Mouse (Mus musculus): ENCODE measurements around the gene Kif4. TPM values are rescaled to one million over a fixed set of nuclear protein-coding genes. Genes with fewer than 3 reads are reported as not detected.

The Kif4 gene
- total and polyA plus RNA-seq, 3 experiments = 24.0 to 34.6 (median 29.5) TPM

GRCm38 (mm10) chrX:100774341-100774811, 148.8 kb downstream of the Kif4 start:
- Histone ChIP-seq H3K79me2 (replicated peaks; ENCODE audit: control insufficient read depth, extremely low read depth, insufficient read depth, poor library complexity, severe bottlenecking) (no peaks in the 10 kb centered on the region), H3K27ac (ENCODE audit: insufficient read depth, low read depth) (peak overlapping the region; percentile 28; the same call in 1 of the 2 replicates), H3K27me3 (replicated peaks) (no peaks in the 10 kb centered on the region), H3K36me3 (replicated peaks in 1 of 2; ENCODE audit: control insufficient read depth in 1 of 2, insufficient read depth in 1 of 2, low read length in 1 of 2) (peaks cover 0 to 8% of the 10 kb centered on the region in 2 experiments), H3K9me3 (replicated peaks; ENCODE audit: low read length) (no peaks in the 10 kb centered on the region), H3K4me2 (ENCODE audit: insufficient read depth, low read depth, poor library complexity, severe bottlenecking) (peak overlapping the region; percentile 22), H3K4me3 (replicated peaks in 1 of 3; ENCODE audit: low read depth in 2 of 3, low read length in 2 of 3, poor library complexity in 1 of 3) (peak overlapping the region; percentile 41 to 69 (median 60)), H3K4me1 (ENCODE audit: control insufficient read depth in 1 of 2, insufficient read depth in 2 of 2) (peaks cover 3 to 5% of the 10 kb centered on the region in 2 experiments; a peak in 1 of 4 replicates), H3K9ac (ENCODE audit: insufficient read depth, low read depth) (peak overlapping the region; percentile 68)
- dilution Hi-C loops (cut with MboI; ENCODE audit: extremely low pct_ligation_motif_present, extremely low pct_unique_long_range_greater_than_20kb, low sequenced_read_pairs) = no loop called here
- peak; percentile 59 for DNase-seq (ENCODE audit: extremely low read depth)
- in situ Hi-C loops (cut with MboI; ENCODE audit: low pct_ligation_motif_present, low pct_unique_long_range_greater_than_20kb, low sequenced_read_pairs) = no loop called here
- TF ChIP-seq RAD21 (IDR thresholded peaks at IDR 0.05; ENCODE audit: low read depth, low read length) = peak; percentile 34
- TF ChIP-seq SMC3 (IDR thresholded peaks at IDR 0.05; ENCODE audit: low read depth, low read length) = peak; percentile 49
- TF ChIP-seq KAT2A (IDR thresholded peaks at IDR 0.05; ENCODE audit: insufficient replicate concordance, low read length) = no peak
- peak in 1 of 2 experiments; percentile 63; a peak in 2 of 4 replicates for TF ChIP-seq CTCF (conservative IDR thresholded peaks at IDR 0.05 in 1 of 2, IDR thresholded peaks at IDR 0.05 in 1 of 2; ENCODE audit: low read depth in 2 of 2, low read length in 2 of 2)
- 0 out of 2 replicates have a peak, but pooled peaks have one; percentile 29 for TF ChIP-seq MAZ (IDR thresholded peaks at IDR 0.05; ENCODE audit: low read depth, low read length)
- TF ChIP-seq UBTF (IDR thresholded peaks at IDR 0.05; ENCODE audit: low read depth, low read length) = peak; percentile 70; the same call in 1 of the 2 replicates
- TF ChIP-seq JUN (IDR thresholded peaks at IDR 0.05; ENCODE audit: insufficient read depth, low read depth, low read length) = no peak

DNA sequence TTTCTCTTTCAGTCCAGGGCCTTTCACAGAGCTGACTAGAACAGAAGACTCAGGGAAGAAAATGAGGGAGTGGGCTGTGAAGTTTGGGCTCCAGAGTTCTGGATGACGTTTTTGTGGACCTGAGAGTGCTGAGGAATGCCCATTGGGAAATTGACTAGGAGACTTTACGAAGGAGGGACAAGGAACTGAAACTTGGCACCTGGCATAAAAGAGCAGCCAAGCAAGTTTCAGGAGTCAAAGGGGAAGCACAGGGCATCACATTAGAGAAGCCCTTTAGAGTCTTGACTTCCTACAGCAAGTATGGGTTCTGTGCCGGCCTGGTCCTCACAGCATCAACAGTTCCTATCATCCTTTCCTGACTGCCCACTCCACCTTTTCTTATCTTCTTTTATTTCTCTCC, 149.9 kb downstream of the Kif4 start:
- Histone ChIP-seq H3K4me2 (ENCODE audit: insufficient read depth, low read depth, poor library complexity, severe bottlenecking) (peak overlapping the region; percentile 95), H3K36me3 (replicated peaks in 1 of 2; ENCODE audit: control insufficient read depth in 1 of 2, insufficient read depth in 1 of 2, low read length in 1 of 2) (peaks cover 0 to 8% of the 10 kb centered on the region in 2 experiments), H3K4me1 (ENCODE audit: control insufficient read depth in 1 of 2, insufficient read depth in 2 of 2) (peaks cover 3 to 5% of the 10 kb centered on the region in 2 experiments; a peak in 1 of 4 replicates), H3K27me3 (replicated peaks) (no peaks in the 10 kb centered on the region), H3K4me3 (replicated peaks in 1 of 3; ENCODE audit: low read depth in 2 of 3, low read length in 2 of 3, poor library complexity in 1 of 3) (peak overlapping the region in 1 of 3 experiments; percentile 41), H3K9ac (ENCODE audit: insufficient read depth, low read depth) (peak overlapping the region; percentile 82), H3K79me2 (replicated peaks; ENCODE audit: control insufficient read depth, extremely low read depth, insufficient read depth, poor library complexity, severe bottlenecking) (no peaks in the 10 kb centered on the region), H3K9me3 (replicated peaks; ENCODE audit: low read length) (no peaks in the 10 kb centered on the region), H3K27ac (ENCODE audit: insufficient read depth, low read depth) (0 out of 2 replicates have a peak overlapping the region, but pooled peaks have one; percentile 31)
- TF ChIP-seq CTCF (conservative IDR thresholded peaks at IDR 0.05 in 1 of 2, IDR thresholded peaks at IDR 0.05 in 1 of 2; ENCODE audit: low read depth in 2 of 2, low read length in 2 of 2) (no peak), HCFC1 (IDR thresholded peaks at IDR 0.05; ENCODE audit: low read depth, low read length) (no peak), SMC3 (IDR thresholded peaks at IDR 0.05; ENCODE audit: low read depth, low read length) (no peak), NRF1 (IDR thresholded peaks at IDR 0.05; ENCODE audit: low read depth, low read length) (no peak), GABPA (IDR thresholded peaks at IDR 0.05; ENCODE audit: insufficient replicate concordance, low read depth, low read length) (no peak), EP300 (IDR thresholded peaks at IDR 0.05; ENCODE audit: low read length) (peak; percentile 66), ZKSCAN1 (IDR thresholded peaks at IDR 0.05; ENCODE audit: borderline replicate concordance, low read depth, low read length) (no peak), ZNF384 (IDR thresholded peaks at IDR 0.05; ENCODE audit: low read depth, low read length) (no peak), MAZ (IDR thresholded peaks at IDR 0.05; ENCODE audit: low read depth, low read length) (no peak), UBTF (IDR thresholded peaks at IDR 0.05; ENCODE audit: low read depth, low read length) (no peak), PAX5 (IDR thresholded peaks at IDR 0.05; ENCODE audit: low read length) (no peak), RCOR1 (conservative IDR thresholded peaks at IDR 0.05; ENCODE audit: low read depth, low read length) (no peak), IRF4 (IDR thresholded peaks at IDR 0.05; ENCODE audit: low read depth, low read length) (peak; percentile 78), JUND (conservative IDR thresholded peaks at IDR 0.05; ENCODE audit: low read depth, low read length) (no peak), MAFK (IDR thresholded peaks at IDR 0.05; ENCODE audit: insufficient replicate concordance, low read length) (no peak), ETS1 (conservative IDR thresholded peaks at IDR 0.05; ENCODE audit: low read depth, low read length) (no peak), ZC3H11A (IDR thresholded peaks at IDR 0.05; ENCODE audit: low read depth, low read length) (no peak)
- peak; percentile 21 for DNase-seq (ENCODE audit: extremely low read depth)
- dilution Hi-C loops (cut with MboI; ENCODE audit: extremely low pct_ligation_motif_present, extremely low pct_unique_long_range_greater_than_20kb, low sequenced_read_pairs) (no loop called here), in situ Hi-C loops (cut with MboI; ENCODE audit: low pct_ligation_motif_present, low pct_unique_long_range_greater_than_20kb, low sequenced_read_pairs) (no loop called here)

All from CH12.LX (cell line).